Mouse (Mus musculus): ENCODE measurements around the gene Gnrhr. TPM values are rescaled to one million over a fixed set of nuclear protein-coding genes. Genes with fewer than 3 reads are reported as not detected.

Gnrhr gene
- not detected for polyA plus RNA-seq (2012; fragmentation: generic; extraction: Trizol)

GRCm38 (mm10) chr5:86197801-86198200, at the start of gene Gnrhr:
TSS of gene Gnrhr (minus strand) at chr5:86197901.

GRCm38 (mm10) chr5:86172449-86173161, 25.1 kb downstream of the Gnrhr start, which contains the start of gene Uba6:
TSS of gene Uba6 (minus strand) at chr5:86172803.

Other genes starting within 250 kb of the Gnrhr start
- gene Cenpc1, start 132.3 kb downstream of the Gnrhr start, polyA plus RNA-seq (2012; fragmentation: generic; extraction: Trizol) = 1 to 10 TPM in 1 of 2 experiments, under 1 TPM in 1; 0.43 to 4.7 TPM
- under 1 TPM in 1 of 2 experiments, not detected in 1; 0.01 TPM for gene Stap1, start 126.2 kb downstream of the Gnrhr start, polyA plus RNA-seq (2012; fragmentation: generic; extraction: Trizol)
- under 1 TPM; 0.29 to 0.85 TPM for gene Uba6, start 25.1 kb downstream of the Gnrhr start, polyA plus RNA-seq (2012; fragmentation: generic; extraction: Trizol)
- gene Tmprss11c, start 91.4 kb upstream of the Gnrhr start, polyA plus RNA-seq (2012; fragmentation: generic; extraction: Trizol) = not detected
- not detected for gene Tmprss11d, start 175.5 kb upstream of the Gnrhr start, polyA plus RNA-seq (2012; fragmentation: generic; extraction: Trizol)

All from C3H10T1/2 (cell line).